Mouse (Mus musculus) liver, embryonic 11.5 days (tissue): ENCODE measurements around the gene Dao. TPM values are rescaled to one million over a fixed set of nuclear protein-coding genes. Genes with fewer than 3 reads are reported as not detected.

Experiments
- ATAC-seq: fragments of 200-750 bp; cut with Nextera tagmentation; replicated peaks from 2 replicates; pipeline ENCODE4 v1.8.0; 2017; ENCODE audit warnings: moderate number of reproducible peaks, mild to moderate bottlenecking, moderate TSS enrichment, moderate library complexity; ENCODE audit not compliant: low FRiP score
- DNase-seq: peaks from one replicate; pipeline ENCODE4 v3.0.0-alpha.2; 2017; ENCODE audit warnings: low spot score
- H3K27ac ChIP-seq: fragments of 300-500 bp; sonication (generic); 2 replicates; pipeline ENCODE4 v1.5.1; 2014; ENCODE audit warnings: mild to moderate bottlenecking, low read depth, low read length, control low read depth
- H3K27me3 ChIP-seq: fragments of 300-500 bp; sonication (generic); replicated peaks from 2 replicates; pipeline ENCODE4 v1.6.1; 2014; ENCODE audit warnings: low read length, mixed read lengths; ENCODE audit not compliant: control insufficient read depth, insufficient read depth
- H3K36me3 ChIP-seq: fragments of 300-500 bp; sonication (generic); 2 replicates; pipeline ENCODE4 v1.6.1; 2014; ENCODE audit warnings: mild to moderate bottlenecking, low read length, moderate library complexity, mixed read lengths; ENCODE audit not compliant: control insufficient read depth, insufficient read depth
- H3K4me1 ChIP-seq: fragments of 300-500 bp; sonication (generic); replicated peaks from 2 replicates; pipeline ENCODE4 v1.6.1; 2014; ENCODE audit warnings: low read length, mixed read lengths; ENCODE audit not compliant: control insufficient read depth, insufficient read depth
- H3K4me2 ChIP-seq: fragments of 300-500 bp; sonication (generic); 2 replicates; pipeline ENCODE4 v1.6.1; 2014; ENCODE audit warnings: mild to moderate bottlenecking, control low read depth, moderate library complexity
- H3K4me3 ChIP-seq: fragments of 300-500 bp; sonication (generic); 2 replicates; pipeline ENCODE4 v1.5.1; 2014; ENCODE audit warnings: low read depth, low read length, control low read depth
- H3K9ac ChIP-seq: fragments of 300-500 bp; sonication (generic); 2 replicates; pipeline ENCODE4 v1.6.1; 2014; ENCODE audit warnings: low read depth, low read length, control low read depth
- H3K9me3 ChIP-seq: fragments of 300-500 bp; sonication (generic); 2 replicates; pipeline ENCODE4 v1.6.1; 2016; ENCODE audit warnings: low read length, inconsistent platforms, mixed read lengths; ENCODE audit not compliant: control insufficient read depth
- WGBS: fragments of 180-500 bp; shearing (Covaris S2); extraction: QIAGEN DNeasy Blood & Tissue Kit; methylation state at CpG from one replicate; pipeline ENCODE4 v1.1.7; 2014; 5-methylcytosine and 5-hydroxymethylcytosine counted together
- polyA plus RNA-seq: library from polyadenylated mRNA; unstranded; fragments of >200 nt; fragmentation: Nextera tagmentation; extraction: Ambion mirVana; gene quantifications from 2 replicates; pipeline ENCODE4 v1.2.1, GENCODE M21; 2014

Gene Dao
- polyA plus RNA-seq, 1 experiment from 2014 or later, result not detected

DNA sequence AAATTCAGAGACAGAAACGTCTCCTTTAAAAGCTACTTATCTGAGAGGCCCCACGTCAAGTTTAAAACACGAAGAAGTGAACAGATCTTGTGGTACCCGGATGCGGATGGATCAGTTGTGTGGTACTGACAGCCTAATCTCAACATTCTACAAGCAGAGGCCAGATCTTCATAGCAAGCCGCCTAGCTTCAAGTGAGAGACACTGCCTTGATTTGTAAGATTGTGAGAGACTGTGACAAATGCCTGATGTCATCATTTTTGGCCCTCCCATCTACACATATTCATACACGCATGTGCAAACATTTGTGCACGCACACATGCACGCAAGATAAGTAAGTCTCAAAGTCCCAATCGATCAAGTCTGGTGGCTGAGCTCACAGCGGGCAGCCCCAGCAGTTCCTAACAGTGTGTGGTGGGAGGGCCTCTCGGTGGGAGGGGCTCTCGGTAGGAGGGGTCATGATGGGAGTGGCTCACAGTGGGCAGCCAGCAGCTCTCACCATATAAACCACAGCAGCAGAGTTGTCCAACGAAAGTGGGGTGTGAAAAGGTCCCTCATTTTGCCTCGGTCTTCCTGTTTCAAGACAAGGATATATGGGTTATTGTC, 37.9 kb downstream of the Dao start:
- no peak overlapping the region for H3K4me3 ChIP-seq
- no peak overlapping the region for H3K4me2 ChIP-seq
- ATAC-seq, result peak; percentile 83
- H3K36me3 ChIP-seq, result no peaks in the 10 kb centered on the region
- DNase-seq, result peak; percentile 71
- no peak overlapping the region for H3K27ac ChIP-seq
- H3K27me3 ChIP-seq, result no peaks in the 10 kb centered on the region
- H3K9me3 ChIP-seq, result no peaks in the 10 kb centered on the region
- WGBS, result 14% methylated on average over 15 of the region's 15 CpGs
- H3K9ac ChIP-seq, result no peak overlapping the region
- peaks cover 7% of the 10 kb centered on the region; the same call in 1 of the 2 replicates for H3K4me1 ChIP-seq

DNA sequence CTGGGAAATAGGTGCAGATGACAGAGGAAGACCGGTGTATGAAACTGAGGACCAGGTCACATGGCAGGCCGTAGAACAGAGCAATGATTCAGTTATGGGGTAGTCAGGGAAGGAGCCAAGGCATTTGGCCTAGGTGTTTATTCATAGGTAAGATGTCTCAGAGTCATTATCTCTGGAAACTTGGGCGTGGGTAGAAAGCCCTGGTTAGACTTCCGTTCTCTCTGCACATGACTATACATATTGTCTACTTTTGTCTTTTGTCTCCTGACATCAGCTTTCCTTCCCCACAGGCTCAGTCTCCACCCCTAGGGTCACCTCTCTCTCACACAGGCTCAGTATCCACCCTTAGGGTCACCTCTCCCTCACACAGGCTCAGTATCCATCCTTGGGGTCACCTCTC, 40.3 kb downstream of the Dao start:
- DNase-seq (no peak), ATAC-seq (no peak)
- WGBS, result 71% methylated on average over 4 of the region's 4 CpGs
- Histone ChIP-seq H3K9me3 (no peaks in the 10 kb centered on the region), H3K27ac (no peak overlapping the region), H3K27me3 (no peaks in the 10 kb centered on the region), H3K9ac (no peak overlapping the region), H3K4me2 (no peak overlapping the region), H3K4me3 (no peak overlapping the region), H3K36me3 (no peaks in the 10 kb centered on the region), H3K4me1 (peaks cover 7% of the 10 kb centered on the region; the same call in 1 of the 2 replicates)

DNA sequence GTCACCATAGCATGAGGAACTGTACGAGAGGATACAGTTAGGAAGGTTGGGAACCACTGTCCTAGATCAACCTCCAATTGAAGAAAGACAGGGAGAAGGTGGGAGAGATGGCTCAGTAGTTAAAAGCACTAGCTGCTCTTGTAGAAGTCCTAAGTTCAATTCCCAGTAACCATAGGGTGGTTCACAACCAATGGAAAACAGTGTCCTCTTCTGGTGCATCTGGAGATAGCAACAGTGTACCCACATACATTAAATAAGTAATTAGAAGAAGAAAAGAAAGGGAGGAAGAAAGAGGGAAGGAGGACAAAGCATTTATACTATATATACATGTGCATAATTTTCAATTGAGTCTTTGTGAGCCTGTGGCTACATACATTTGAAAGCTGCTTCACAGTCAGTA, 41.6 kb downstream of the Dao start:
- Histone ChIP-seq H3K9me3 (no peaks in the 10 kb centered on the region), H3K36me3 (no peaks in the 10 kb centered on the region), H3K27me3 (no peaks in the 10 kb centered on the region), H3K4me1 (peaks cover 7% of the 10 kb centered on the region; the same call in 1 of the 2 replicates), H3K27ac (no peak overlapping the region), H3K9ac (no peak overlapping the region), H3K4me3 (no peak overlapping the region), H3K4me2 (no peak overlapping the region)
- ATAC-seq, result no peak
- no peak for DNase-seq
- 69% methylated on average over 1 of the region's 1 CpGs for WGBS

DNA sequence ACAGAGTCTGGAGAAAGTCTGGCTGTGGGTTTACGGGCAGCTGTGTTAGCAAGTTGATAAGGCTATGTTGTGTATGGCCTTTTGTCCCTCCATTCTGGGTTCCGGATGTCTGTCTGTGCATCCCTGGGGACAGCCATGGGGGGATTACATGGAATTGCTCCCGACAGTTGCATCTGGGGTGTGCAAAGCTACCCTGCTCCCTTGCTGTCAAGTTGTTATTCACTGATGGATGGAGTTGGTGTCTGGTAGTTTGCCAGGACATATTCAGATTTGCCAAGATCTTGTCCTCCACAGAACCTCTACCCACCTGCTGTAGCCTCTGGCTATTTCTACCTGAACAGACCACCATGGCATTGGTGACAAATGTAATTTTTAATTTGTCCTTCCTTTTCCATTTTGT, 42.6 kb downstream of the Dao start:
- H3K9ac ChIP-seq, result no peak overlapping the region

DNA sequence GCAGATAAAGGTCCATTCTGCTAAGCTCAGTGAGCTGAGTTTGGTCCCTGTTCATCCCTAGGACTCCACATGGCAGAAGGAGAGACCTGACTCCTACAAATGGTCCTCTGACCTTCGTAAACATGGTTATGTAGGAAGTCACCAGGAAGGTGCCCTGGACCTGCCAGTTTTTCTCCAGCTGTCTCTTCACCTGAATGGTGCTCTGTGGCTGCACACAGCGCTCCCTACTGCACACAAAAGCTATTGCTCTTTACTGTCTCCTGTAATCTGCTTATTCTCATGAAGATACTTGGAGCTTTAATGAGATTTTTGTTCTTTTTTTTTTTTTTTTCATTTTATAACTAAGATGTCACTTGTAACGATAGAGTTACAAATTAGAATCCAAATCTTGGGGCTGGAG, 43.1 kb downstream of the Dao start:
- no peaks in the 10 kb centered on the region for H3K9me3 ChIP-seq
- H3K27ac ChIP-seq, result no peak overlapping the region
- H3K27me3 ChIP-seq, result no peaks in the 10 kb centered on the region
- WGBS, result 52% methylated on average over 3 of the region's 3 CpGs
- ATAC-seq (no peak), DNase-seq (no peak)
- no peak overlapping the region for H3K4me3 ChIP-seq
- H3K9ac ChIP-seq, result no peak overlapping the region
- H3K36me3 ChIP-seq, result no peaks in the 10 kb centered on the region
- no peak overlapping the region for H3K4me2 ChIP-seq
- peaks cover 4% of the 10 kb centered on the region; the same call in 1 of the 2 replicates for H3K4me1 ChIP-seq

More for the DNA sequence above, 42.6 kb downstream of the Dao start:
- WGBS, result 54% methylated on average over 3 of the region's 3 CpGs
- ATAC-seq, result no peak
- no peak for DNase-seq
- Histone ChIP-seq H3K27me3 (no peaks in the 10 kb centered on the region), H3K36me3 (no peaks in the 10 kb centered on the region), H3K27ac (no peak overlapping the region), H3K4me2 (no peak overlapping the region), H3K9me3 (no peaks in the 10 kb centered on the region), H3K4me3 (no peak overlapping the region), H3K4me1 (peaks cover 5% of the 10 kb centered on the region; the same call in 1 of the 2 replicates)

DNA sequence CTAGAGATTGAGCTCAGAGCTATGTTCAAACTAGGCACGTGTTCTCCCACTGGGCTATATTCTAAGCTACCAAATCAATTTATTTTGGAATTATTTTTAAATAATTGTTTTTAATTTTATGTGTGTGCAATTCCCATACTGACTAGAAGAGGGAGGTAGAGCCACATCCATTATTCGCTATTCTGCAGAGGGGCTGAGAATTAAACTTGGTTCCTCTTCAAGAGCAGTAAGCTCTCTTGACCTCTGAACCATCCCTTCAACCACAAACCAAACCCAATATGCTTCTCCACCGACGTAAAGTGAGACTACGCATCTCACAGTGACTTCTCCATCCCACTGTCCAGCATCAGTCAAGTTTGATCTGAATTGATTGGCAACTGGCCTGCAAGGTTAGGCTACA, 43.7 kb downstream of the Dao start:
- H3K9me3 ChIP-seq, result no peaks in the 10 kb centered on the region
- no peaks in the 10 kb centered on the region for H3K36me3 ChIP-seq
- no peaks in the 10 kb centered on the region for H3K27me3 ChIP-seq
- no peak for ATAC-seq
- H3K4me2 ChIP-seq, result no peak overlapping the region
- H3K4me3 ChIP-seq, result no peak overlapping the region
- no peak overlapping the region for H3K9ac ChIP-seq
- WGBS, result 64% methylated on average over 5 of the region's 5 CpGs
- 0 out of 2 replicates have a peak, but pooled peaks cover under 1% of the 10 kb centered on the region for H3K4me1 ChIP-seq
- DNase-seq, result no peak
- no peak overlapping the region for H3K27ac ChIP-seq

DNA sequence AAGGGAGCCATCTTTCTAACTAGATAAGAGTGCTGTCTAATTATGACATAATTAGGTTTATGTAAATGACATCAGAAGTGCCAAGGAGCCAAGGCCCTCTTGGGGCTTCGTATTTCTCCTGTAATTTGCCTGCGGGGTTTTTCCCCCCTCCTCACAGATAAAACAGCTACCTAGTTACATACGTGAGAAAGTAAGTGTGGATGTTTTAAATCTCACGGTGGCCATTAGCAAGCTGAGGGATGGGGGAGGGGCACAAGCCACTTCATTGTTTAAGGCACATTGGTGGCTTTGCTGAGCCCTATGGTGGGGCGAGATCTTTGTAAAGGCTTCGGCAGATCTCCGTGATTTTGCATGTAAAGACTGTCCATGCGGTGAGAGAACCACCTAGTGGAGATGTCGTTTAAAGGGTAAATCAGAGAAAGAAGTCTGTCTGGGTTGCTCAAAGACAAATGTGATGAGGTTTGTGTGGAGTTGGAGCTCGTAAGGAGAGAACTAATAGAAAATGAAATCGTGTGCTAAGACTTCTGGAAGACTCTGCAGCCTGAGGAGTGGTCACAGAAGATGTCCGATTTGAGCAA, 45.3 kb downstream of the Dao start:
- H3K9ac ChIP-seq, result no peak overlapping the region
- WGBS, result 48% methylated on average over 12 of the region's 12 CpGs
- ATAC-seq, result no peak

DNA sequence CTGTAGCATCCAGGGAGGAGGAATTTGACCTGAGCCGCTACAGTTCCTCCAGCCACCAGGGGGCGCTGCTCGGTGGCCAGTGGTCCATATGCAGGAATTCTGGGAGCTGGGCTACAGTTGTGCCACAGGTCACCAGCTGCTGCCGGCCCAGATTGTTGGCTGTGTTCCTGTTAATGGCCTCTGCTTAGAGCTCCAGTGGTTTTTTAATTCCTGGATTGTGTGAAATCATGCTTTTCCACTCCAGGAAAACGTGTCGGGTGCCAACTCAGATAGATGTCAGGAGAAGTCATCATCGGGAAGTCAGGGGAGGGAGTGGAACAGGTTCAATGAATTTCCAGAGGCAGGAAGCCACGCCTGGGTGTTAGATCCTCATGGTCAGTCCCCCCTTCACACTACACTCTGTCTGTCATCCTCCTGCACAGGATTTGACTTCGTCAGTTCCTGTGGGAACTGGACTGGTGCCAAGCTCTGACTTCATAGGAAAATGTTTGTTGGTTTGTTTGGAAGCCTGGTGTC, 48.8 kb downstream of the Dao start:
- H3K4me2 ChIP-seq, result 0 out of 2 replicates have a peak overlapping the region, but pooled peaks have one; percentile 8
- no peaks in the 10 kb centered on the region for H3K36me3 ChIP-seq
- no peaks in the 10 kb centered on the region for H3K9me3 ChIP-seq
- no peak overlapping the region for H3K4me3 ChIP-seq
- 31% methylated on average over 9 of the region's 9 CpGs for WGBS
- H3K27ac ChIP-seq, result no peak overlapping the region
- no peaks in the 10 kb centered on the region for H3K4me1 ChIP-seq
- DNase-seq (peak; percentile 67), ATAC-seq (no peak)
- H3K9ac ChIP-seq, result no peak overlapping the region
- no peaks in the 10 kb centered on the region for H3K27me3 ChIP-seq

More for the DNA sequence above, 45.3 kb downstream of the Dao start:
- H3K9me3 ChIP-seq, result no peaks in the 10 kb centered on the region
- no peak overlapping the region for H3K27ac ChIP-seq
- no peak overlapping the region for H3K4me3 ChIP-seq
- no peak for DNase-seq
- no peaks in the 10 kb centered on the region for H3K4me1 ChIP-seq
- no peak overlapping the region for H3K4me2 ChIP-seq
- no peaks in the 10 kb centered on the region for H3K27me3 ChIP-seq
- H3K36me3 ChIP-seq, result no peaks in the 10 kb centered on the region
